Mouse (Mus musculus): ENCODE measurements around the gene Srarp. TPM values are rescaled to one million over a fixed set of nuclear protein-coding genes. Genes with fewer than 3 reads are reported as not detected.

Srarp gene
- polyA plus RNA-seq, 1 experiment from 2014 or later = 0.39 TPM

DNA sequence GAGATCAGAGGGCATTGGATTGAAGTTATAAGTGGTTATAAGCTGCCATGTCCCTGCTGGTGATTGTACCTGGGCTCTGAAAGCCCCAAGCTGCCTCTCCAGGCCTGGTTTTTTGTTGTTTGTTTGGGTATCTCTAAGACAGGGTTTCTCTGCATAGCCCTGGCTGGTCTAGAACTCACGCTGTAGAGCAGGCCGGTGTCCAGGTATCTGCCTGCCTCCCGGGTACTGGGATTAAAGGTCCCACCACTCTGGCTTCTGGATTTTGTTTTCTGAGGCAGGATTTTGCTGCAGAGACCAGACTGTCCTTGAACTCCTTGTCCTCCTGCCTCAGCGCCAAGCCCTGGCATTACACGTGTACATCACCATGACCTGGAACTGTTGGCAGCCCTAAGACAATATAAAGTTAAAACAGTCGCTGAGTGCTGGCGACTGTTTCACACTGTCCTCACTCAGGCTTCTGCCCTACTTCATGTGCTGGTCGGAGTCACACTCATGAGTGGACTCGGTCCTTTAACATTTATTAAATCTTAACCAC is 16.1 kb upstream of the Srarp start:
- Histone ChIP-seq H3K27me3 (ENCODE audit: control insufficient read depth, insufficient read depth, low read length) (no peaks in the 10 kb centered on the region), H3K36me3 (ENCODE audit: control insufficient read depth, insufficient read depth, low read length) (peaks cover 23% of the 10 kb centered on the region), H3K4me2 (ENCODE audit: low read depth, low read length) (no peak overlapping the region), H3K9ac (replicated peaks; ENCODE audit: low read depth, low read length) (no peak overlapping the region), H3K27ac (ENCODE audit: low read depth, low read length) (no peak overlapping the region), H3K4me1 (ENCODE audit: control insufficient read depth, insufficient read depth, low read length) (no peaks in the 10 kb centered on the region), H3K4me3 (ENCODE audit: low read depth, low read length) (no peak overlapping the region), H3K9me3 (ENCODE audit: control insufficient read depth, low read length) (no peaks in the 10 kb centered on the region)
- ATAC-seq (ENCODE audit: low read depth) = no peak
- WGBS = 96% methylated on average over 9 of the region's 9 CpGs

DNA sequence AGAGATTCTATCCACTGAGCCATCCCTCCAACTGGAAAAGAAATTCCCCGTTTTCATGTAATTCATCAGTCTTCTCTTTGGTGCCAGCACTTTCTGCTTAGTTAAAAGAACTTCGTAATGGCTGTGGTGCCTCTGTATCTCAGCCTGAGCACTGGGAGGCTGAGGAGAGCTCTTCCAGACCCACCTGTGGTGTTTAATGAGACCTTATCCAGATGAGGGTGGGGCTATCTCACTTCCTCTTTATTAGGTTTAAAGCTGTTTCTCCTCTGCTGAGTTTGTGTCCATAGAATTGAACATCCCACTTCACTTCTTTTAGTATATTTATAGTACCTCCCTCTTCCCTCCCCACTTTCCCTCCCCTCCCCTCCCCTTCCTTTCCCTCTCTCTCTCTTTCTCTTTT is 15.3 kb upstream of the Srarp start:
- Histone ChIP-seq H3K4me1 (ENCODE audit: control insufficient read depth, insufficient read depth, low read length) (no peaks in the 10 kb centered on the region), H3K36me3 (ENCODE audit: control insufficient read depth, insufficient read depth, low read length) (peaks cover 25% of the 10 kb centered on the region), H3K9ac (replicated peaks; ENCODE audit: low read depth, low read length) (no peak overlapping the region), H3K4me3 (ENCODE audit: low read depth, low read length) (no peak overlapping the region), H3K27ac (ENCODE audit: low read depth, low read length) (no peak overlapping the region), H3K4me2 (ENCODE audit: low read depth, low read length) (no peak overlapping the region), H3K27me3 (ENCODE audit: control insufficient read depth, insufficient read depth, low read length) (no peaks in the 10 kb centered on the region), H3K9me3 (ENCODE audit: control insufficient read depth, low read length) (no peaks in the 10 kb centered on the region)
- WGBS = 91% methylated on average over 2 of the region's 2 CpGs
- ATAC-seq (ENCODE audit: low read depth) = no peak

DNA sequence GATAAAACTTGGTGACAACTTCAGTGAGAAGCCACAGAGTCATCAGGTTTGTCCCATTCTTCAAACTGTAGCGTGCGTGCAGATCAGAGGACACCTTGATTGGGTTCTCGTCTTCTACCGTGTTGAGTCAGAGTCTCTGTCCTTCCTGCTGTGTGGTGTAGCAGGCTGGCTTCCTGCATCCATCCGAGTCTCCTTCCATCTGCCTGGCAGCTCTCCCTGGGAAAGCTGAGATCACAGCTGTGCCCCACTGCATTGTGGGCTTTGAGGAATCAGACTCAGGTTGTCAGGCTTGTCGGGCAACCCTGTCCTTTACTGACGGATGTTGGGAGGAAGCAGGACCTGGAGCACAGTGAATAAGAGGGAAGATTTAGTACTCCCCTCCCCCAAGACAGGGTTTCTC is 10.3 kb upstream of the Srarp start:
- H3K9me3 ChIP-seq (ENCODE audit: control insufficient read depth, low read length) = no peaks in the 10 kb centered on the region
- H3K27me3 ChIP-seq (ENCODE audit: control insufficient read depth, insufficient read depth, low read length) = no peaks in the 10 kb centered on the region
- no peak overlapping the region for H3K9ac ChIP-seq (replicated peaks; ENCODE audit: low read depth, low read length)
- WGBS = 79% methylated on average over 7 of the region's 7 CpGs
- peaks cover 7% of the 10 kb centered on the region; the same call in 1 of the 2 replicates for H3K4me1 ChIP-seq (ENCODE audit: control insufficient read depth, insufficient read depth, low read length)
- H3K36me3 ChIP-seq (ENCODE audit: control insufficient read depth, insufficient read depth, low read length) = peaks cover 25% of the 10 kb centered on the region
- H3K4me2 ChIP-seq (ENCODE audit: low read depth, low read length) = no peak overlapping the region
- no peak for ATAC-seq (ENCODE audit: low read depth)
- no peak overlapping the region for H3K4me3 ChIP-seq (ENCODE audit: low read depth, low read length)
- H3K27ac ChIP-seq (ENCODE audit: low read depth, low read length) = no peak overlapping the region

DNA sequence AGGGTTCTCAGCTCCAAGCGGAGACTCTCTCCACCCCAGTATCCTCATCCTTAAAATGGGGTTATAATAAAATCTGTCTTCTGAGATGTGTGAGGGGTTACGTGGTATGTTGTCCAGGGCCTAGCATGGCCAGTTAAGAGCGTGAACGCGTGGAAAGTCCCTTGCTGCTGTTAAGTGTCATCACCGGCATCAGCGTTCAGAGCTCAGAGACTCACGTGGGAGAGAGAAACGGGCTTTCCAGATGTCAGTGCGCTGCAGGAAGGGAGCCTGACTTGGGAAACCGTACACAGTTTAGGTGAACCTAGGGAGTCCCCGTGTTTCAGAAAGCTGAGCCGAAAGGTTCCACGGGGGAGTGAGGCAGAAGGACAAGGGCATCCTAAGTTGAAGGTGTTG is 9.4 kb upstream of the Srarp start:
- ATAC-seq (ENCODE audit: low read depth) = 0 out of 2 replicates have a peak, but pooled peaks have one; percentile 5
- WGBS = 16% methylated on average over 14 of the region's 14 CpGs
- Histone ChIP-seq H3K27ac (ENCODE audit: low read depth, low read length) (no peak overlapping the region), H3K9ac (replicated peaks; ENCODE audit: low read depth, low read length) (peak overlapping the region; percentile 95), H3K27me3 (ENCODE audit: control insufficient read depth, insufficient read depth, low read length) (no peaks in the 10 kb centered on the region), H3K4me1 (ENCODE audit: control insufficient read depth, insufficient read depth, low read length) (peaks cover 7% of the 10 kb centered on the region; the same call in 1 of the 2 replicates), H3K4me2 (ENCODE audit: low read depth, low read length) (peak overlapping the region; percentile 81), H3K9me3 (ENCODE audit: control insufficient read depth, low read length) (no peaks in the 10 kb centered on the region), H3K4me3 (ENCODE audit: low read depth, low read length) (peak overlapping the region; percentile 95), H3K36me3 (ENCODE audit: control insufficient read depth, insufficient read depth, low read length) (peaks cover 25% of the 10 kb centered on the region)

DNA sequence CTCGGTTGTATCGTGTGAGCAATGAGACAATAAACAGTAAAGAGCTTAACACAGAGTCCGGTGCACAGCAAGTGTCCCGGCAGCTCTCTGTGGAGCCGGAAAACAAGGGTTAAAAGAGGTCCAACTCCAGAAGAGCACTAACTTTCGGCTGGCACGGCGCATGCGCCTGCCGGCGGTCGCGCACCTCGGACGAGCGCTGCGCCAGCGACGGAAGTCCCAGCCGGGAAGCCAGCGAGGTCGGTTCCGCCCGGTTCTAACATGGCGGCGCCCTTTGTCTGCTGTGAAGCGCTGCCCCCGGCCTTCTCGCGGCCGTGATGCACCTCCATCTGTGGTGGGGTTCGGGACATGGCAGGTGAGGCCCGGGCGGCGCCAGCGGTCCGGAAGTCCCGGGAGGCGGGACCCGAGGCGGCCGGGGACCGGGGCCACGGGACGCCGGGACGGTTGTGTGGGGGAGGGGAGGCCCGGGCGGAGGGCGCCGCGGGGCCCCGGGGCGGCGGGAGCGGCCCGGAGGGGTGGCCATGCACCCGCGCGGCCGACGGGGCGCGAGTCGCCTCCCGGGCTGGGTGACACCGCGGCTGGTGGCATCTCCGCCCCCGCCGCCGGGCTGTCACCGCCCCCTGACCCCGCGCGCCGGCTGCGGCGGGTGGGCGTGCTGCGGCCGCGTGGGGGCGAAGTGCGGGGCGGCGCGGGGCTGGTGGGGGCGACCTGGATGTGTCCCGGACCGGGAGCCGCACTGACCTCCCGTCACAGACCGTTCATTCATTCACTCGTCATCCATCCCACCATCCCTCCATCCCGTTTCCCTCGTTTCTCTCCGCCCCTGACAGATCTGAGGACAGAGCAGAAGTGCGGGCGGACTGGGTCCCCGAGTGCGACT is 8.8 kb upstream of the Srarp start, which contains the start of gene Zbtb17:
Gene Zbtb17 (plus strand): TSS at position 204 of the 877 bp plus-strand sequence.
- H3K4me3 ChIP-seq (ENCODE audit: low read depth, low read length) = peak within 1 kb of the TSS; percentile 95
- H3K27ac ChIP-seq (ENCODE audit: low read depth, low read length) = peak within 1 kb of the TSS; percentile 82
- peaks cover 7% of the 10 kb centered on the region; the same call in 1 of the 2 replicates for H3K4me1 ChIP-seq (ENCODE audit: control insufficient read depth, insufficient read depth, low read length)
- peaks cover 24% of the 10 kb centered on the region for H3K36me3 ChIP-seq (ENCODE audit: control insufficient read depth, insufficient read depth, low read length)
- H3K9ac ChIP-seq (replicated peaks; ENCODE audit: low read depth, low read length) = peak within 1 kb of the TSS; percentile 95
- H3K9me3 ChIP-seq (ENCODE audit: control insufficient read depth, low read length) = no peaks in the 10 kb centered on the region
- under 1% methylated on average over 62 of the region's 102 CpGs for WGBS
- H3K27me3 ChIP-seq (ENCODE audit: control insufficient read depth, insufficient read depth, low read length) = no peaks in the 10 kb centered on the region
- ATAC-seq (ENCODE audit: low read depth) = peak; percentile 95
- H3K4me2 ChIP-seq (ENCODE audit: low read depth, low read length) = peak within 1 kb of the TSS; percentile 81

DNA sequence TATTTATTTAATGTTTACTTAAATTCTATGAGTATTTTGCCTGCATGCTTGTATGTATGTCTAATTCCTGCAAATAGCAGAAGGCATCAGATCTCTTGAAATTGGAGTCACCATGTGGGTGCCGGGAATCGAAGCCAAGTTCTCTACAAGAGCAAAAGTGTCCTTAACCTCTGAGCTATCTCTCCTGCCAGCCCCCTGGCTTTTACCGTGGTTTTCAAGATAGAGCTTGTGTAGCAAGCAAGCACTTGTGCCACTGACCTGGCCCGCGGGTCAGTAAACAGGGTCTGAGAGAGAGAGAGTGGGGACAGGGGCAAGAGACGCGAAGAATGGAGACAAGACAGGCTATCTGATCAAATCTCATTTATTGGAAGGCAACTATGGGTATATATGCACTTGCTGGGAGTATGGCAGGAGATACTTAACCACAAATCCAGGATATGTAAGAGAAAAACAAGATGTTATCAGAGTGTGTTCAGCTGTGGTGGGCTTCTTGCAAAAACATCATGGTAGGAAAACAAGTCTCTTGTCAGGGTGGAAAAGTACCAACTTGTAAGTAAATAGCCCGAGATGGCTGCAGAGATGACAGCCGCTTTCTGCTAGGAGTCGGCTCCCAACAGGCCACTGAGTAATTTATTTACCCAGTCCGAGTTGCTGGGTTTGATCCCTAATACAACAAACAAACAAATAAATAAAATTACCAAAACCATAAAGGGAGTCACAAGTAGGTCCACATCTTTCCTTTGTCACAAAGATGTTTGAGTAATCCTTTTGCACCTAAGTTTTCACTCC is 7.9 kb upstream of the Srarp start:
- WGBS = 53% methylated on average over 11 of the region's 11 CpGs
- H3K27ac ChIP-seq (ENCODE audit: low read depth, low read length) = no peak overlapping the region

DNA sequence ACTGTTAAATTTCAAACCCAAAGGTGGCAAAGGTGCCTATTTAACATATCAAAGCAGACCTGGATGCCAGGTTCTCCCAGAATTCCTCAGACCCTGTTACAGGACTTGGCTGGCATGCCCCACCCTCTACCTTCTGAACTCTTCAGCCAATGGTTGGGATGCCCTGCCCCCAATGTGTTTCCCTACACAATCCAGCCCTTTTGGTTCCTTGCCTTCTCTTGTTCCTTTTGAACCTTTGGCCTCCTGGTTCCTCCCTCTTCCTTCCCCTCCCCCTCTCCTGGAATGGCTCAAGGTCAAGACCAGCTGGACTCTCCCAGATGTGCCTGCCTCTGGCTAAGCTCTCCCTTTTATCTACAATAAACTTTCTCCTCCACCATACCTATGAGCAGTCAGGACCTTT is 5.0 kb upstream of the Srarp start:
- Histone ChIP-seq H3K27ac (ENCODE audit: low read depth, low read length) (no peak overlapping the region), H3K27me3 (ENCODE audit: control insufficient read depth, insufficient read depth, low read length) (no peaks in the 10 kb centered on the region), H3K4me2 (ENCODE audit: low read depth, low read length) (no peak overlapping the region), H3K4me3 (ENCODE audit: low read depth, low read length) (no peak overlapping the region), H3K36me3 (ENCODE audit: control insufficient read depth, insufficient read depth, low read length) (no peaks in the 10 kb centered on the region), H3K9ac (replicated peaks; ENCODE audit: low read depth, low read length) (no peak overlapping the region), H3K9me3 (ENCODE audit: control insufficient read depth, low read length) (no peaks in the 10 kb centered on the region), H3K4me1 (ENCODE audit: control insufficient read depth, insufficient read depth, low read length) (peaks cover 6% of the 10 kb centered on the region; the same call in 1 of the 2 replicates)
- ATAC-seq (ENCODE audit: low read depth) = no peak

More for the DNA sequence above, 7.9 kb upstream of the Srarp start:
- peak overlapping the region; percentile 50 for H3K4me2 ChIP-seq (ENCODE audit: low read depth, low read length)
- H3K9me3 ChIP-seq (ENCODE audit: control insufficient read depth, low read length) = no peaks in the 10 kb centered on the region
- H3K4me3 ChIP-seq (ENCODE audit: low read depth, low read length) = peak overlapping the region; percentile 95
- H3K4me1 ChIP-seq (ENCODE audit: control insufficient read depth, insufficient read depth, low read length) = peaks cover 7% of the 10 kb centered on the region; the same call in 1 of the 2 replicates
- peaks cover 16% of the 10 kb centered on the region for H3K36me3 ChIP-seq (ENCODE audit: control insufficient read depth, insufficient read depth, low read length)
- H3K27me3 ChIP-seq (ENCODE audit: control insufficient read depth, insufficient read depth, low read length) = no peaks in the 10 kb centered on the region
- no peak for ATAC-seq (ENCODE audit: low read depth)
- no peak overlapping the region for H3K9ac ChIP-seq (replicated peaks; ENCODE audit: low read depth, low read length)

DNA sequence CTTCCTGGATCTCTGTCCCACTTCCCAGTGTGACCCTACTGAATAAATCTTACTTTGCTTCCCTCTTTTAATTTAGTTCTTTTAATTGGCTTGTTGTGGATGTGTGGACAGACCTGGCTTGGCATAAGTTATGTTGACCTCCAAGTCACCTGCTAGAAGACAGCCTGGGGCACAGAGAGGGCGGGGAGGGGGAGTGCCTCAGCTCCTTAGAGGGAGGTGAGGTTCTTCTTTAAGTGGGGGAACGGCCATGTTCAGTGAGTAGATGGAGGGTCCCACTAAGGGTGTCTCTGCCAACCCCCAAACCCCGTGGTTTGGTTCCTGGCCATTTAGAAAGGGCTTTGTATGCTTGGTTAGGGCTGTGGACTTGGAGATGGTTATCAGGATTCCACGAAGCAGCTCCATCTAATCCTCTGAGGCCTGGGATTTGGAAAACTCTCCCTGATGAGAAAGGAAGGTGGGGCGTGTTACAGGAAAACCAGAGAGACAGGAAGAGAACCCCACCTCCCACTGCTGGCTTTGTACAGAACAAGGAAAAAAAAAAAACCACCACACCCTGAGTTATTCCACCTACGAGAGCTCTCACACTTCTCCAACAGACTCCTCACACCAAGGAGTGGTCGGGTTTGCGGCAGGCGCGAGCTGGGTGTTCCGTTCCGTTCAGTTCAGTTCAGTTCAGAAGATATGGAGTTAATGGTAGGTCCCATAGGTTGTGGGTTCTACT is 3.3 kb upstream of the Srarp start:
- Histone ChIP-seq H3K27me3 (ENCODE audit: control insufficient read depth, insufficient read depth, low read length) (no peaks in the 10 kb centered on the region), H3K4me1 (ENCODE audit: control insufficient read depth, insufficient read depth, low read length) (no peaks in the 10 kb centered on the region), H3K4me2 (ENCODE audit: low read depth, low read length) (no peak overlapping the region), H3K9me3 (ENCODE audit: control insufficient read depth, low read length) (no peaks in the 10 kb centered on the region), H3K27ac (ENCODE audit: low read depth, low read length) (no peak overlapping the region), H3K4me3 (ENCODE audit: low read depth, low read length) (no peak overlapping the region), H3K9ac (replicated peaks; ENCODE audit: low read depth, low read length) (no peak overlapping the region), H3K36me3 (ENCODE audit: control insufficient read depth, insufficient read depth, low read length) (no peaks in the 10 kb centered on the region)
- no peak for ATAC-seq (ENCODE audit: low read depth)
- WGBS = 87% methylated on average over 12 of the region's 12 CpGs
